Mouse (Mus musculus) leukemia stem cell, adult 10-12 weeks (primary cell): Measurements from ENCODE around the gene Enpp1. TPM values are rescaled to one million over a fixed set of nuclear protein-coding genes. Genes with fewer than 3 reads are reported as not detected.

Experiments used
- polyA plus RNA-seq: library from polyadenylated mRNA; stranded (reverse); fragments of >175 nt; gene quantifications from 2 replicates; pipeline ENCODE4 v1.2.3, GENCODE M21; 2012; ENCODE audit warnings: low replicate concordance

The Enpp1 gene
- 3.5 and 5.5 TPM in 2 replicates for polyA plus RNA-seq

DNA sequence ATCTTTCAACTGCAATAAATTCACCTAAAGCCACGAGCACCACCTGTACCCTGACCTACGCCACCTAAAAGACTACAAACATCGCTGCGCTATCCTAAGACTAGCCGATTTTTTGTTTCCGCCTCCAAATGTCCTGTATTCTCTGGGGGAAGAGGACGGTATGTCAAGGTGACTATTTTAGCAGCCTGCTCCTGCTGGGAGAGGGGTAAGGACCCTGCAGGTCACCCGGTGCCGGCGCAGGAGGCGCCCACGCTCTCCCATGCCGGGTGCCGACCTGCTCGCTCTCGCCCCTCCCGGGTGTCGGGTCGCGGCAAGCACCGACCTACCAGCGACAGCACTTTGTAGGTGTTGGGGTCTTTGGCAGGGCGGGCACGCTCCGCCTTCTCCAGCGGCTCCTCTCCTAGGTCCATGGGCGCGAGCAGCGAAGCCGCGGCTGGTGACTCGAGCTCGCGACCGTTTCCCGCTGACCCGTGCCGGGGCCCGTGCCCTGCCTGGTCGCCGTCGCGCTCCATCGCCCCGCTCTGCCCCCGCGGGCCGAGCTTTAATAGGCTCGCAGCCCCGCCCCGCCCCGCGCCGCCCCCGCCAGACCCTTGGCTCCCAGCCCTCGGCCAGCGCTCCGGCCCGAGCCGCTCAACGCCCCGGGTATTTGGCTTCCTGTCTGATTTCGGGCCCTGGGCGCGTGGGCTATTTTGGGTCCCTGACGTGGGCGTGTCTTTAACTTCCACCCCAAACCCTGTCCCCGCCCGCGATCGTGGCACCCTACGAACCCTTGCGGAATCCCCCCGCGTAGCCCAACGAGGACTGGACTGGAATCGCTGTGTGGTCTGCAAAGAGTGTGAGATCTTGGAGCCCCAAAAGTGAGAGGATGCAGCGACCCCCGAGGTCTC is at the start of gene Enpp1:
Gene Enpp1, minus strand, starts transcription at position 680 of the 887 bp plus-strand sequence.

GRCm38 (mm10) chr10:24595250-24596002 is 116.5 kb downstream of the Enpp1 start, which contains the start of gene Ccn2:
Gene Ccn2, plus strand, starts transcription at chr10:24595442.

Other genes starting within 250 kb of the Enpp1 start
- gene Ccn2, start 116.7 kb downstream of the Enpp1 start, polyA plus RNA-seq = 6.7 and 8.1 TPM in 2 replicates
- gene Enpp3, start 130.7 kb upstream of the Enpp1 start, polyA plus RNA-seq = 0.55 and 0.81 TPM in 2 replicates
- gene Med23, start 157.8 kb upstream of the Enpp1 start, polyA plus RNA-seq = 2.6 and 8.0 TPM in 2 replicates
- gene Arg1, start 215.3 kb upstream of the Enpp1 start, polyA plus RNA-seq = not detected in 2 replicates